Mouse (Mus musculus) thymus, postnatal 4 days (tissue): ENCODE results near the gene Me1.

Experiments used
- DNase-seq: peaks from one replicate; pipeline ENCODE4 v3.0.0; 2021

The Me1 gene

DNA sequence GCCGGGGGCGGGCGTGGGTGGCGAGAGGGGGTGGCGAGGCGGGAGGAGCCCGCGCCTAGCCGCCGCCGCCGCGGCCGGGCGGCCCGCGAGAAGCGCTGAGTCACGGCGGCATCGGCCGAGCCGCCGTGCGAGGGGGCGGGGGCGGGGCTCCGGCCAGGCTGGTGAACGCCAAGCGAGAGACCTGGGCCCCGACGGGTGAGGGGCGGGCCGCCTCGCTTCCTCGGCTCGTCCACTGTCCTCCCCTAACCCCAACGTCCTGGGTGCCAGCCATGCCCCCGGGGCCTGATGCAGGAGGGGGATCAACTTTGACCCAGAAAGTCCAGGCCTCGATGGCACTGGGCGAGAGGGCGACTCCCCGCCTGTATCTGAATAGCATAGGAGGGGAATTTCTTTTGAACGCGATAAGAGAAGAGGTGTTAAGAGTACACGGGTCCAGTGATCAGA, at the start of gene Me1:
Gene Me1, minus strand, starts transcription at position 136 of the 444 bp plus-strand sequence.
- peak; percentile 35 for DNase-seq

DNA sequence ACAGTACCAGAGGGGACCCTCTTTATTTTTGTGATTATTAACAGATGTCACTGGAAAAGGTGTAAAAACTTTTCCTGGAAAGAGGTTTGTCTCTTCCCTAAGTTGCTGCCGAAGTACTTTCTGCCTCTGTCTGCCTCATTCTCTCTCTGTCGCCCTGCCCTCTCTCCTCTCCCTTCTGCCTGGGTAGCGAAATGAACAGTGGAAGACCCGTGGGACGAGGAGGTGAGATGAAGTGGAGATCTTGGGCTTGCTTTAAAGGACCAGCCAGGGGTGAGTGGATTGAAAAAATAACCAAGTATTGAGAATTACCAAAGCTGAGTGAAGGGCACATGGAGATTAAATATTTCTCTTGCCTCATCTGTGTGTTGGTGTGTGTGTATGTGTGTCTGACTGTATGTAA, 48.3 kb upstream of the Me1 start:
- no peak for DNase-seq

DNA sequence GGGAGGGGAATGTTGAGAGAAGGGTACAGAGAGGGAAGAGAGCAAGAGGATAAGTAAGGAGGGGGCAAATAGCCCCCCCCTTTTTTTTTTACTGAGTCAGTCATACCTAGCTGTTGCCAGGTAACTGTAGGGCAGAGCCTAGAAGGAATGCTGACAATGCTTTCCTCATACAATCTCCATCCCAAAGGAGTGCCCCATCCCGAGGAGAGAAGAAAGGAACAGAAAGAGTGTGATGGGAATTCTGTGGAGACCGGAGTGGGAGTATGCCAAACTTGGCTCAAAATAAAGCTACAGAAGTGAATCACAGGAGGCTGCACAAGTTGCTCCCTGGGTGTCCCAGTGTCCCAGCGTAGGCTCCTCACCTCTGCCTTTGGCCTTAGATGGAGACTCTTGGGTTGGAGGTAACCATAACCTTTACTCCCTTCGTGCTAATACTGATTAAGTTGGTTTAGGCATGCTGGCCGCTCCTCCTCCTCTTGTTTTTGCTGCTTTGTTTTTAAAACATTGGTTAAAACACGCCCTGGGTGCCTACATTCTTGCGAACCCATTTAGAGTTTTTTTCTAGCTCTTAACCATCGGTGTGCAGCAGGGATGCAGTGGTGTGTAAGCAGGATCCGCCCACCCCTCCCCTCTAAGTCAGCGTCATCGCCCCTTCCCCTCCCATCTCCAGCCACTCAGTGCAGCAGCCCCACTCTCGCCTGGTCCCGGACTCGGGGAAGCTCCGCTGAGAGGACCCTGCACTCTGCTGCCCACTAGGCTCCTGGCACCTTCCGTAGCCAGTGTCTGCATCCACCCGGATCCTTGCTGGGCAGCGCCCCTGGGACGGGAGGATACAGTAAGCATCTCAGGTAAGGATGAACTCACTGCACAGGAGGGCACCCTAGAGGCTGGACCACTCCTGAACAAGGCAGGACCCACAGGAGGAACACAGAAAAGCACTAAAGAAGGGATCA, 47.5 kb upstream of the Me1 start, which contains the start of gene Prss35:
Gene Prss35, plus strand, starts transcription at position 691 of the 953 bp plus-strand sequence.
- DNase-seq: peak; percentile 9

DNA sequence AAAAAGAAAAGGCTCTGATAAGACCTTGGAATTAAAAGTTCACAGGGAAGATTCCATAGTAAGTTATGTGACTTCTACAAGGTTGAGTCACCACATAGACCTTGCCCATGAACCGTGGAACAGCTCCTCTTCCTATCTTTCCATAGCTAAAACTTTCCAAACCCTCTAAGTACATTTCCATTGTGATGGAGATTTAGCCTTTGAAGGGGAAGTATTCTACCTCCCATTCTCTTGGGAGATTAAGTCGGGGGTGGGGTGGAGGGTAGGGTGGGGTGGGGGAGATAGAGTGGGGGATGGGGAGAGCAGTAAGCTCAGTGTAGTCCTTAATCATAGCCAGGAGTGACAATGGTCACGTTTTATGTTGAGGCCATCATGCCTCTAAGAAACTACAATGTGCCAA, 44.2 kb upstream of the Me1 start:
- no peak for DNase-seq

DNA sequence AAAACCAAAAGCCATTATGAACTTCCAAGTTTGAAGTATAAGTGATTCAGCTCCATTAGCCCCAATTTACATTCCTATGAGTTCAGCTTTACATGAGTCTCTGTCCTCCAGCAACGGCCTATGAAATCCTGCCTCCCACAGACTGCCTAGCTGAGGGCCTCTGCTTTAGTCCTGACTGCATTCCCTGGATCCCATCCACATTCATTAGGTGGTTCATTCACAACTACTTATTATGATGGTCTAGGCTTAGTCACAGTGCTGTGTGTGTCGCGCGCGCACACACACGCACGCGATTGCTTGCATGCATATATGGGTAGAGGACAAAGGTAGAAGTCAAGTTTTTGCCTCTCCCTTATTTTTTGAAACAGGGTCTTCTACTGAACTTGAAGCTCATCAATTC, 43.0 kb upstream of the Me1 start:
- DNase-seq: no peak

DNA sequence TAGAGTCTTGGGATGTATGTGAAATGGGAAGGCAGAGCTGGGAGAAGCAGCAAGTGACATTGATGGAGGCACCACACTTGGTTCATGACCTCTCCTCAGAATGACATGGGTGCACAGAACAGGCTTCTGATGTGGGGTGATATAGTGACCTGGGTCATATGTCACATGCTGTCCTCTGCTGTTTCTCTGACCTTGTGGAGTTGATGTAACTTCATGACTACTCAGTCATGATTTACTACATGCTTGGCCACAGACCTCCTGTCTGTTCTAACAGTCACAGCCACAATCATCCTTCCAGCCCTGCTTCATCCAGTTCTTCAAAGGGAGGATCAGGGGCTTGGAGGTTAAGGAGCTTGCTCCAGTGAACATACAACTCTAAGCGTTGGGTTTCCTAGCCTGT, 42.3 kb upstream of the Me1 start:
- no peak for DNase-seq

DNA sequence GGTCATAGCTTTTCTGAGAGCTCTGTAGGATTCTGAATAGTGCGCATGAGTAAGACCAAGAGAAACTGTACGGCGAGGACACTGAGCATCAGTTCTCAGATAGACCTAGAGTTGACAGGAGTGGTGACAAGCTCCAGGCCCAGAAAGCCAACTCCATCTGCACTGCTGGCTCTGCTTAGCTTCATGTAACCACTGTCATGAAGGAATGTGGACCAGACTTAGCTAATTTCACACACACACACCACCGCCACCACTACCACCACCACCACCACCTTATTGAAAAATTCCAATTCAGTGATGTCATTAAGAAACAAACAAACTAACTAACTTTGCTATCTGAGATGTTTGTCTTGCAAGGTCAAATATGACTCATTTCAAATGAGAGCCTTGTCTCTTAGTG, 41.2 kb upstream of the Me1 start:
- no peak for DNase-seq

DNA sequence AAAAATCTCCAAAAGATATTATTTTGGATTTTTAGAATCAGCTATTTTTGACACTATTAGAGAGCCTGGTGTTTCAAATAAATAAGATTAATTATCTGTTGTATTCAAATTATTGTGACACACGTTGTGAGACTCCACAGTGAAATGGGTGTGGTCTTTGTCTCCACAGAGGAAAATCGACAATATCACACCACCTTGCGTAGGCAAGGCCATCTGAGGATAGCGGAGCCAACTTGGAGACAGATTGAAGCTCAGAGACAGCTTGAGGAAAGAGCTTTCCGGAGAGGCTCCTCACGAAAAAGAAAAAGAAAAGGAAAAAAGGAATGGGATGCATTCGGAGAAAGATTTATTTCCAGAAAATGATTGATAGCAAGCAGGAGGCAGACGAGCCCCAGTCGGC, 39.0 kb upstream of the Me1 start:
- no peak for DNase-seq

DNA sequence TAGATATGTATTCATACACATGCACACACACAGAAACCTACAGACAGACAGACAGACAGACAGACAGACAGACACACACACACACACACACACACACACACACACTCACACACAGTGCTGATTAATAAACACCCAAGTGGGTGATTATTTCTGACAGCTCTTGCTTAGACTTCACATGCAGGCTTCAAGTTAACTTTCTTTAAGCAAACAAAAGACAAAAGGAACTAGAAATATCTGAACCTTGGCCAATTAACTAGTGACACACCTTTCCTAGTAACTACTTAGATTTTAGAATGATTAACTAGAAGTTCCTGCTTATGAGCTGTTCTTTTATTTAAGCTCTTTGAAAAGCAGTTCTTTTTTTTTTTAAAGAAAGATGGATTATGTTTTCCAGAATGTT, 38.6 kb upstream of the Me1 start:
- no peak for DNase-seq

DNA sequence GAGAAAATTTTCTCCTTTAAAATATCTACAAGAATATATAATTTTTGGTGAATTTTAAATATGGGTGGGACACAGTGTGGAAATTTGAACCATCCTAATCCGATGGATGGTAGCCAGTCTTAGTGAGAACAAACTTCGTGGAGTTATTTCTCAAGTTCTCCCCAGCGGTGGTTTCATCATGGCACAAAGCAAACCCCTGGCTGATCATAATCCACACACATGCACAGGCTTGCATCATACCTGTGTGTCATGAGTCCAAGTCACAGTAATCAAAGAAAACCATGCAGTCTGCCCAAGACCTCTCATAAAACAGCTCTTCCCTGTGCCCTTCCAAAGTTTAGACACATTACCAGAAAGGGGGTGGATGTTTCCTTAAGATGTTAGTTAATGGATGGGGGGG, 34.1 kb upstream of the Me1 start:
- no peak for DNase-seq

DNA sequence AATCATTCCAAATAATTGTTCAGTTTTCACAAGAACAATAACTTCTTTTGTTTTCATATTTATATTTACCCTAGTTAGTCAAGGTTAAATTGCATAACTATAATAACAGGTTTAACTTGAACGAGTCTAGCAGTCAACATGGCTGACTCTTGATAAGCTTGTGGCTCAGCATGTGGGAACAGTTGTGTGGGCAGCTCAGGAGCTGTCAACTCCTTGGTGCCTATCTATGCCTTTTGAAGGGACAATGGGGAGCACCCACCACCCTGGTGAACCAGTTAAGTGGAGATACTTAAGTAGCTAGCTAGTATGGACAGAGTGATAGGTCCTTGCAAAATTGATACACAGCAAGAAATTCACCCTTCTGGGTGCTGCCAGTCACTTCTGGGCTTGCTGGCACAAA, 33.3 kb upstream of the Me1 start:
- no peak for DNase-seq

DNA sequence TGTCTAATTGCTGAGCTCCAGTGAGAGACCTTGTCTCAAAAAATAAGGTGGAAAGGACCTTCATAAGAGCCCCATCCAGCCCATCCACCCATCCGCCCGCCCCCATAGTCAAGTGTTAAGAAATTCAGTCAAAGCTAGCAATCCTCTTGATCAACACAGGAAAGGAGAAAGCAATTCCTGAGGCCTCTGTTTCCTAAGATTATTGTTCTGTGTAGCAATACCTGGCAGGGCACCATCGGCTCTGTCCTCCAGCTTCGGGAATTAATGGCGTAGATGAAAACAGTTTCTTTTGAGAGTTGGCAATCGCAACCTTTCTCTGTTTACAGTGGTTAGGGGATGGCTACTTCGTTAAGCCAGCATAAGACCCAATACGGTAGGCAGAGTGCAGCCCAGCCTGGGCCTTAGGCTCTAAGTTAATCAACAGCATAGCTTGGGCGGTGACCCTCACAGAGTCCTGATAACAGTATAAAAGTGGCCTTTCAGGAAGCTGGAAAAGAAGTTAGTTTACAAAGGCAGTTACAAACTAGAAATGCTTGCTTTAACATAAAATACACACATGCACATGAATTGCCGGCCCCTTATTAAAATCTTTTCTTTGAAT, 32.6 kb upstream of the Me1 start:
- DNase-seq: no peak

DNA sequence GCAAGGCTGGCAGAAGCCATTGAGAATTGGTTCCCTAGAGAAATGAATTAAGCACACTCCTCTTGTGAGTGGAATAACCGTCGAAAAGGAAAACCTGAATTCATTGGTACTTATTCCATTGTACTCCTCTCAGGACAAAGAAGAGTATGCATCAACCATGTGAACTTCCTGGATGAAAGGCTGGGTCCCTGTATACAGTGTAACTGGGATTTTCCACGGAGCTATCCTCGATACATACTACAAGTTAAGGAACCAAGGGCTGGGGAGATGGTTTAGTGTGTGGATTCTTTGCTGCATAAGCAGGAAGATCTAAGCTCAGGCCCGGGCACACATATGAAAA, 30.6 kb upstream of the Me1 start:
- DNase-seq: no peak

DNA sequence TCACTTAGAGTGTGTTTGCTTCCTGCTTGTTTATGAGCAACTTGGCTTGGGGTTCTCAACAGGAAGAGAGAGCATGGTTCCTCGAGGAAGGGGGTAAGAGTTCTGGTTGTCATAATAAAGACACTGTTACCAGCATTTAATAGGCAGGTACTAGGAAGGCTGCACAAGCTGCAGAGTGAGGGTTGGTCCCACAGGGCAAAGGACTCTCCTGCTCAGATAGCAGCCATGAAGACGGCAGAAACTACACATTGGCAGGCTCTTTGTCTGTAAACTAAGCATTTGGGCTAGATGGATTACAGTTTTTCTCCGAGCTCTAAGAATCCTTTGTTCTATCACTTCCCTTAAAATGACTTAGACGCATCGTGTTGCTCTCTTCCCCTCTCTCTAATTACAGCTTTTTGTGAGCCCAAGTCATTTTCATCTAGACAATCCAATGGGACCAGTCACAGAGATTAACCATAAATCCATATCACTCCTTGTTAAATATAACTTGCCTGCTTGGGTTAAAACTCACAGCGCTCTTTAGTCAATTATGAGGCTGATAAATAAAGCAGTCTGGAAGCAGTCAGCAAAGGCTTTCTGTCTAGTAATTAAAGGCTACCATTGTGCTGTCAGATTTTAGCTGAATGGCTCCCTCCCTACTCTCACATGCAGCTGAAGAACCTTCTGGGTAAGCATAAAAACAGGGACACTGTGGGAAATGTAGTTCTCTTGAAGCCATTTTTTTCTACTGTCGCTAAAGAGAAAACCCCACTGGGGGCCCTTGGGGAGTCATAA, 30.0 kb upstream of the Me1 start:
- no peak for DNase-seq

DNA sequence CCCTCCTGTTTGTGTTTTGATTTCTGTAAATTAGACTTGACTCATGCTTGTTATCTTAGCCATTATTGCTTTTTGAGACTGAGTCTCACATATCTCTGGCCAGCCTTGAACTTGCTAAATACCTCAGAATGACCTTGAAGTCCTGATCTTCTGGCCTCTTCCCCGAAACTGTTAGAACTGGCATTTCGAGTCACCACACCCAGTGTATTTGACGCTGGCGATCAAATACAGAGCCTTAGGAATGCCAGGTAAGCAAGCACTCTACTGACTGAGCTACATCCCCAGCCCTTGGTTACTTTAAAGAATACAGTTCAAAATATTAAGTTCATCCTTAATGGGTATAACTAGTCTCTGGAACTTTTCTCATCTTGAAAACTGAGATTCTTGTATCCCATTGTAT, 29.3 kb upstream of the Me1 start:
- DNase-seq: no peak

DNA sequence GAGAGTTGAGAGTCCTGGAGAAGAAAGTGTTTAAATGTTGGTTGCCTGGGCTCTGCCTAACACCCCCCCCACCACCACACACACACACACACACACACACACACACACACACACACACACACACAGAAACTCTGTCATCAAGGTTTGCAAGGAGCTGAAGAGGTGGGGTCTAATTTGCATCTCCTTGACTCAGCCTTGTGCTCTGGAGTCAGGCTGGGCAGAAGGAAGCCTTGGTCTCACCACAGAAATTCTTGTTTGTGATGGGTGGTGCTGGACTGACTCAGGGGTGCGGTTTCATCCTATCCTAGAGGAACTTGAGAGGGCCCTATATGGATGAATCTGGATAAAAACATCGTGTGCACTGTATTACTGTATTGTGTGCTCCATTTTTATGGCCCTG, 25.0 kb upstream of the Me1 start:
- no peak for DNase-seq

DNA sequence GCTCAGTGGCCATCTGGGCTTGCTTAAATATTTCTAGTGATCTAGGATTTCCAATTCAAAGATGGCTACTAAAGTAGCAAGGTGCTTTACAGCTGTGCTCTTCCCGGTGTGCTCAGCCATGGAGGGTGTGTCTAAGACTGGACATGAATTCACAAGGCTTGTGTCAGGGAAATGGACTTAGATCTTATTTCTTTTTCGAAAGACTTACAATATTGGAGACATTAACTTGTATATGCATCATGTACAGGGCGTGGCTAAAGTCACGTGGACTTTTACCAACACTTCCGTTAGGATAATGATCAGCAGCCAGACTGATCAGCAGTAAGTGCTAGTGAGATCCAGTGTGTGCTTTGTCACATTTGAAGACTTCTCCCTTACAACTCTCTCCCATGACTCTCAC, 24.5 kb upstream of the Me1 start:
- DNase-seq: no peak

DNA sequence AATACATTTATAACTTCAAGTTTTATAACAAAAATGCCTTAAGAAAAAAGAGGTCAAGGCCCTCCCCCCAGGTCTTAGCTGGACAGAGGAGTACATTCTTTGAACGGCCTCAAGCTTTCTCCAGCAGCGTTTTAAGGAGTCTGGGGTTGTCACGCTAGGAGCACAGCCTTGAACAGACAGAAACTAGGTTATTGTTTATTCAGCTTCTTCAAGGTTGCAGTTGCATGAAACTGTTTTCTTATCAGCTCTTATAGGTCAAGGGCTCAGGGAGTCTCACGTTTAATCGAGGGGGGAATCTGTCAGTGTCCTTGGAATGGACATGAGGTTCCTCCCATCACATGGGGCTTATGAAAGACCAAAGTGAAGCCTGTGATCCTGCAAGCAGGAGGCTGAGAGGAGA, 21.4 kb upstream of the Me1 start:
- DNase-seq: no peak

DNA sequence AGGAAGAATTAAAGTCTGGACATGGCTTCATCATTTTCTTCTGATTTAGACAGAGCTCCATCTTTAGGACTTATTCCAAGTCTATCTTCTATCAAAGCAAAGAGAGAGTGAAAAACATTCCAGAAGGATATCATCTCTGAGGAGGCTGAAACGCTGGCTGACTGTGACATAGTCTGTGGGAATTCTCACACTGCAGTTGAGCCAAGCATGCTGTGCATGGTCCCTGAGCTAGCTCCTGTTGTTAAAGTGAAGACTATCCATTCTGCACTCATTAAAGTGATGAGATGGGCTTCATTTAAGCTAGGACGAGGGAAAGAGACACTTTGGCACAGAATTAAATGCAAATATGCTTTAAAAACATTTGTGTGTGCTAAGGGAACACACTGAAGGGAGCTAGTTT, 20.8 kb upstream of the Me1 start:
- no peak for DNase-seq

DNA sequence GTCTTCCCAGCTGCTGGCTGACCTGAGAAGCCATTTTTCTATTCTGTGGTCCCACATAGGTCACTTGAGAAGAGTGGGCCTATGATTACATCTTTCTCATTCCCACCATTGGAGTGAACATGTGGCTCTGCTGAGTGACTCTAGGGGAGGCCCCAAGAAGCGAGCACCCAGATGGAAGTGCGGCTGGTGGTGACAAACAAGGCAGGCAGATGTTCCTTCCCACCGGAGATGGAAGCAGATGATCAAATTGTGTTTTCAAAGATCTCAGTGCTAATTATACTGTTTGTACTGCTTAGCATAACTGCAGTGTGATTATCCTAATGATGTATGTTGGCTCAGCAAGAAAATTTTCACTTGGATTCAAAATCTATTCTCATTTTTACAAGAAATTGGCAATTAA, 18.3 kb upstream of the Me1 start:
- DNase-seq: no peak

DNA sequence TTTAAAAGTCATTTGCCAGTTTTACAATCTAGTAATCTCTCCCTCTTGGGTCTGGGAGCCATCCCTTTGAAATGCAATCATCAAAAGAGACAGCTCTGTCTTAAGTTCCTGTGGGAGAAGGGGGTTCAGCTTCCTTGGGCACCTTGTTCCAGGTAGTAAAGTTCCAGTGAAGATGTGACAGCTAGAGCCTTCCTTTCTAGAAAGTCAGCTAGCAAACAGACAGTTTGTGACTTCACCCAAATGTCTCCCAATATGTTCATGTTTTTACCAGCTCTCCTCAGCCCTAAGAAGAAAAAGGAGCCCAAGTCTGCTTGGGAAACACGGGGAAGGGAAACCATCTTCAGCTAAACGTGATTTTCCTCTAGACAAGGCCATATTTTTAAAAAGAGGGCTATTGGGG, 16.9 kb upstream of the Me1 start:
- DNase-seq: no peak

DNA sequence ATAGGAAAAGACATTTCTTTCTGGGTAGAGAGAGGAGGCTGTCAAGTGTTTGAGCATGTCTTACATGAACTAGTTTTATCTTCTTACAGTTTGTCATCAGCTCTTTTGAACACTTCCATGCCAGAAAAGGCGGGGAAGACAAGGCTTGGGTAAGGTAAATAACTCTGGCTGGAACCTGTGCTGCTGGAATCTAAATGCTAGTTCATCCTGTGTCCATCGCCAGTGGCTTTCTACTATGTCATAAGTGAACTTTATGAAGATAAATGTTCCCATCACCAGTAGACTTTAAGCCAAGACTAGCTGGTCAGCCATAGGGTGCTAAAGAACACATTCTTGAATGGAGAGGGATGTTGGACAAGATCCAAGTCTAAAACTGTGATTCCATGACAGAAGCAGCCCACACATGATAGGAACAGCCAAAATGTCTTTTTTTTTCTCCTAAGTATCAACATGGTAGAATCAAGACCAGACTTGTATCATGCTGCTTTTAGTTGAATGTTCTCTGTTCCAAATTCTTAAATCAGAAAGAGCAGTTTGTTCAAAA, 14.4 kb upstream of the Me1 start:
- no peak for DNase-seq

DNA sequence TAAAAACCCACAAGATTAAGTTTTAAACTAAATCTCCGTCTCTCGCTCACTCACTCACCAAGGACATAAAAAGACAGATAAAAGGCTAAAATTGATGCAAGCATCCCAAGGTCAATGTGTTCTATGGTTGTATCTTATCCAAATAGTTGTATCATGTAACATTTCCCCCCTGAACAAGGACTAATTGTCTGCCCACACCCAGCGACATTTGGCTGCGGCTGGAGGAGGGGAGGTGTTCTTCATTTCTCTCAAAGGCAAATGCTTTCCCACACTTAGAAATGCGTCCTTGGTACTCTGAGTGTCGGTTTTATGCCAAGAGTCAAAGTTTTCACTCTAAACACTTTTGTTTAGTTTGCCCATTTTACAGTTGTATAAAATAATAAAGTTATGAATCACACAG, 13.2 kb upstream of the Me1 start:
- no peak for DNase-seq

DNA sequence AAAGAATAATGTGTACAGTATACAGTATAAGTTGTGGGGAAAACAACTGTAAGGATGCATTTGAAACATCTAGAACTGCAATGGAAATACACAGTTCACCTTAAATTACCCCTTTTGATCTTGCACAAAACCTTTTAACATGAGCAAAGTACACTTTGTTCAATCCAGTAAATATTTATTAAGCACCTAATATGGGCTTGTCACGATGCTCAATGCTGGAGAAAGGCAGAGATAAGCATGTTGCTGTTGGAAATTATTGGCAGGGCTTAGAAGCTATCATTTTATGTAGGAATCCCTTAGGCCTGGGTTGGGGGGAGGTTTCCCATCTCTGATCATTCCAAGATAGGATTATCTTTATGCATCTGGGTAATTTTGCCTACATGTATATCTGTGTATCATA, 11.7 kb upstream of the Me1 start:
- DNase-seq: no peak
